Mouse (Mus musculus) kidney, embryonic 14.5 days (tissue): ENCODE measurements around the gene Kalrn. TPM values are rescaled to one million over a fixed set of nuclear protein-coding genes. Genes with fewer than 3 reads are reported as not detected.
A peak's percentile ranks its signal among the peaks of the same experiment; 100 is the strongest.

Experiments
- ATAC-seq: fragments of 200-750 bp; cut with Nextera tagmentation; 2 replicates; pipeline ENCODE4 v1.8.0; 2017; ENCODE audit warnings: moderate number of reproducible peaks, mild to moderate bottlenecking, moderate TSS enrichment, moderate library complexity; ENCODE audit not compliant: low FRiP score, low TSS enrichment
- H3K27ac ChIP-seq: fragments of 300-500 bp; sonication (generic); 2 replicates; pipeline ENCODE4 v1.5.1; 2014; ENCODE audit warnings: low read depth, mild to moderate bottlenecking, low read length, moderate library complexity, mixed read lengths
- H3K27me3 ChIP-seq: fragments of 300-500 bp; sonication (generic); 2 replicates; pipeline ENCODE4 v1.6.1; 2014; ENCODE audit warnings: mild to moderate bottlenecking, low read length; ENCODE audit not compliant: control insufficient read depth, insufficient read depth
- H3K36me3 ChIP-seq: fragments of 300-500 bp; sonication (generic); 2 replicates; pipeline ENCODE4 v1.6.1; 2014; ENCODE audit warnings: low read length, mixed read lengths; ENCODE audit not compliant: control insufficient read depth, insufficient read depth
- H3K4me1 ChIP-seq: fragments of 300-500 bp; sonication (generic); 2 replicates; pipeline ENCODE4 v1.6.1; 2014; ENCODE audit warnings: low read length, mixed read lengths; ENCODE audit not compliant: control insufficient read depth, insufficient read depth
- H3K4me2 ChIP-seq: fragments of 300-500 bp; sonication (generic); replicated peaks from 2 replicates; pipeline ENCODE4 v1.6.1; 2014; ENCODE audit warnings: low read depth, mild to moderate bottlenecking, low read length
- H3K4me3 ChIP-seq: fragments of 300-500 bp; sonication (generic); 2 replicates; pipeline ENCODE4 v1.5.1; 2014; ENCODE audit warnings: mild to moderate bottlenecking, low read length
- H3K9ac ChIP-seq: fragments of 300-500 bp; sonication (generic); 2 replicates; pipeline ENCODE4 v1.6.1; 2014; ENCODE audit warnings: low read depth, mild to moderate bottlenecking, low read length, moderate library complexity
- H3K9me3 ChIP-seq: fragments of 300-500 bp; sonication (generic); 2 replicates; pipeline ENCODE4 v1.6.1; 2016; ENCODE audit warnings: low read length; ENCODE audit not compliant: control insufficient read depth
- WGBS: fragments of 180-500 bp; shearing (Covaris S2); extraction: QIAGEN DNeasy Blood & Tissue Kit; methylation state at CpG from one replicate; pipeline ENCODE4 v1.1.7; 2014; 5-methylcytosine and 5-hydroxymethylcytosine counted together
- polyA plus RNA-seq: library from polyadenylated mRNA; unstranded; fragments of >200 nt; fragmentation: Nextera tagmentation; extraction: Ambion mirVana; gene quantifications from 2 replicates; pipeline ENCODE4 v1.2.1, GENCODE M21; 2014

Kalrn gene
- polyA plus RNA-seq, 1 experiment from 2014 or later = 16.0 TPM

DNA sequence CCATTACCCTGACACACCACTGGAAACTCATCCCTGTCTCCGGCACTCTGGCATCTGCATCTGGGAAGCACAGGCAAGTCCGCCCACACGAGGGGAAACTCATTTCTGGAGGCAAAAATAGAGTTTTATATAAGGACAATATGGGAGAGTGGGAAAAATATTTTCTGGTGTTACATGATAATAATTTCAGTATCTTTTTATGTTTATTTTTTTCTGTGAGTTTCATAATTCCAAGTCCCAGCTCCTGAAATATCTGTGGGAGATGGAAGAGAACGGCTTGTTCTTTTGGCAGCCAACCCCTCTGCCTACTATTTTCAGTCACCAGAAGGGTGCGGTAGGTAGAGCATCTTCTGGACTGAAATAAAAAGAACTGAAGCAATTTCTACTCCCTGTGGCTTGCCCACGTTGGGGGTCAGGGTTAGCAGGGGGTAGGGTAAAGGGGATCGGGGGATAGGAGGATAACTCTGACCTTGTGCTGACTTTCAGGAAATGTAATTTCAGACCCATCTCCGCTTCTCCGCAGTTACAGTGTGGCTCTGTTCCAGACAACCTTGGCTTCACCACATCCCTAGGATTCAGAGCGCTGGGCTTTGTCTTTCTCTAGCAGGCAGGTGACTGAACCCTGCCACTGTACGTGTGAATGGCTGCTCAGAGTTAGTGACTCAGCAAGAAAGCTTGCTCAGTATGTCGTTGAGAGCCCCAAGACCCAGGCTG, 336.3 kb downstream of the Kalrn start:
- Histone ChIP-seq H3K27me3 (no peaks in the 10 kb centered on the region), H3K9me3 (no peaks in the 10 kb centered on the region), H3K4me2 (no peak overlapping the region), H3K4me3 (no peak overlapping the region), H3K9ac (no peak overlapping the region), H3K4me1 (no peaks in the 10 kb centered on the region), H3K36me3 (peaks cover 6% of the 10 kb centered on the region; the same call in 1 of the 2 replicates), H3K27ac (no peak overlapping the region)
- no peak for ATAC-seq
- WGBS = 76% methylated on average over 12 of the region's 12 CpGs

- WGBS = 71% methylated on average over 11 of the region's 11 CpGs
- H3K36me3 ChIP-seq = peaks cover 6% of the 10 kb centered on the region; the same call in 1 of the 2 replicates
- H3K4me3 ChIP-seq = no peak overlapping the region
- no peak overlapping the region for H3K9ac ChIP-seq
- no peak for ATAC-seq
- H3K9me3 ChIP-seq = no peaks in the 10 kb centered on the region
- H3K27me3 ChIP-seq = no peaks in the 10 kb centered on the region
- H3K4me1 ChIP-seq = no peaks in the 10 kb centered on the region
- no peak overlapping the region for H3K4me2 ChIP-seq
- H3K27ac ChIP-seq = no peak overlapping the region
Measured at GRCm38 (mm10) chr16:34235086-34235485, 338.2 kb downstream of the Kalrn start.

GRCm38 (mm10) chr16:34231952-34232351, 341.4 kb downstream of the Kalrn start:
- Histone ChIP-seq H3K4me1 (no peaks in the 10 kb centered on the region), H3K9ac (no peak overlapping the region), H3K9me3 (no peaks in the 10 kb centered on the region), H3K36me3 (peaks cover 6% of the 10 kb centered on the region; the same call in 1 of the 2 replicates), H3K4me3 (no peak overlapping the region), H3K27me3 (no peaks in the 10 kb centered on the region), H3K27ac (no peak overlapping the region), H3K4me2 (no peak overlapping the region)
- peak; percentile 55; the same call in 1 of the 2 replicates for ATAC-seq
- 14% methylated on average over 5 of the region's 5 CpGs for WGBS

DNA sequence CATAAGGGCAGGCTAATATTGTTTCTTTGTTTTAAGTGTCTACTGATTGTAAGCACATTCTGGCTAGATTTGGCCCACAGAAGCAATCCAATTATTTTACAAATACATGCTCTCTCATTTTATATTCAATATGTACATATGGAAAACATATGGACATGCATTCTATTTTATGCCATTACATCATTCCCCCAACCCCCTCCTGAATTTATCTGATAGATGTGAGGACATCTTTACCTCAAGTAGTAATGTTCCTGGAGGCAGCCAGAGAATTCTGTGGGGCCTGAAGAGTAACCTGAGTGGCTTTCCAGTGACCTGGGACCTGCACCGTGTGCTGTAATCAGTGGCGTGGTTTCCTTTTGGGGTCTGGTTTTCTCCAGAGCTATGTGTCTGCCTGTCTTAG, 342.2 kb downstream of the Kalrn start:
- peak; percentile 73; the same call in 1 of the 2 replicates for ATAC-seq
- WGBS = 28% methylated on average over 2 of the region's 2 CpGs

GRCm38 (mm10) chr16:34229350-34229749, 344.0 kb downstream of the Kalrn start:
- H3K9ac ChIP-seq = no peak overlapping the region

More for the DNA sequence above, 342.2 kb downstream of the Kalrn start:
- Histone ChIP-seq H3K36me3 (peaks cover 6% of the 10 kb centered on the region; the same call in 1 of the 2 replicates), H3K4me2 (no peak overlapping the region), H3K4me1 (no peaks in the 10 kb centered on the region), H3K27me3 (no peaks in the 10 kb centered on the region), H3K9ac (no peak overlapping the region), H3K4me3 (no peak overlapping the region), H3K9me3 (no peaks in the 10 kb centered on the region), H3K27ac (no peak overlapping the region)

GRCm38 (mm10) chr16:34228661-34229060, 344.7 kb downstream of the Kalrn start:
- no peaks in the 10 kb centered on the region for H3K9me3 ChIP-seq
- no peak overlapping the region for H3K4me2 ChIP-seq
- no peak overlapping the region for H3K9ac ChIP-seq
- H3K36me3 ChIP-seq = peaks cover 6% of the 10 kb centered on the region; the same call in 1 of the 2 replicates
- no peaks in the 10 kb centered on the region for H3K27me3 ChIP-seq
- 44% methylated on average over 5 of the region's 5 CpGs for WGBS
- no peak overlapping the region for H3K4me3 ChIP-seq
- no peaks in the 10 kb centered on the region for H3K4me1 ChIP-seq
- H3K27ac ChIP-seq = no peak overlapping the region
- no peak for ATAC-seq

More at GRCm38 (mm10) chr16:34229350-34229749, 344.0 kb downstream of the Kalrn start:
- no peaks in the 10 kb centered on the region for H3K9me3 ChIP-seq
- no peaks in the 10 kb centered on the region for H3K27me3 ChIP-seq
- no peak overlapping the region for H3K4me2 ChIP-seq
- H3K4me3 ChIP-seq = no peak overlapping the region
- 73% methylated on average over 8 of the region's 8 CpGs for WGBS
- H3K36me3 ChIP-seq = peaks cover 9% of the 10 kb centered on the region; the same call in 1 of the 2 replicates
- ATAC-seq = no peak
- no peaks in the 10 kb centered on the region for H3K4me1 ChIP-seq
- no peak overlapping the region for H3K27ac ChIP-seq

DNA sequence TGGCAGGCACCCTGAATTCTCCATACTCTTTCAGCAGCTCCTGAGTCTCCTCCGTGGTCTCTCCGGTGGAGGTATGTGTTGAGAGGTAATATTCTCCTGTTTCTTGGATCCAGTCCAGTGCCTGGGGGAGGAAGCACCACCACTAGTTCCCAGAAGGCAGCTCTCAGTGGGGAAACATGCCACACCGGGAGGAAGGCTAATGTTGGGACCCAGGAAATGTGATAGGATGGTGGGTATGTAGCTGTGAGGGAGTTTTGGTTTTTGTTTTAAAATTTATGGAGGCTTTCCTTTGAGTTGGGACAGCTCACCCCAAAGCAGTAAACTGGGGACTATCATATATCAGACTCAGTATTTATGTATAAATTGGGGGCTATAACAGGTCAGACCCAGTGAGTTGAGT, 361.2 kb downstream of the Kalrn start:
- WGBS = 38% methylated on average over 3 of the region's 3 CpGs
- Histone ChIP-seq H3K9ac (no peak overlapping the region), H3K36me3 (peaks cover 20% of the 10 kb centered on the region; the same call in 1 of the 2 replicates), H3K9me3 (no peaks in the 10 kb centered on the region), H3K4me2 (no peak overlapping the region), H3K4me1 (no peaks in the 10 kb centered on the region), H3K4me3 (no peak overlapping the region), H3K27me3 (no peaks in the 10 kb centered on the region), H3K27ac (no peak overlapping the region)
- ATAC-seq = peak; percentile 69; the same call in 1 of the 2 replicates

DNA sequence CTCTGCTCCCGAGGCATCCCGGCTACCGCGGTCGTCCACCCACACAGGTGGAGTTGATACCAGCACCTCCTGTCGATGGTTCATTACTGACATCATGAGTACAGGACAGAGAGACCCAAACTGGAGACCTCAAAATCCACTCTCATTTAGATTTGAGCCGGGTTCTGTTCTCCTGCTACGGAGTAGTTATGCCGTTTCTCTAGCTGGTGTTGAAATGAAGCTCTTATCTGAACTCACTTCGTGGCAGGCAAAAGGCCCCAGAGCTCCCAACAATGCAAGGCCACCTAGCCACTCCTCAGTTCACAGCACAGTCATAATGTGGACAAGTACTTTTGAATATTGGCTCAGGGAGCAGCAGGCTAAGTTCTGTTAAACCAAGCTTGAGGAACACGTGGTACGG, 362.1 kb downstream of the Kalrn start:
- no peaks in the 10 kb centered on the region for H3K4me1 ChIP-seq
- no peak for ATAC-seq
- no peak overlapping the region for H3K9ac ChIP-seq
- H3K4me2 ChIP-seq = no peak overlapping the region
- WGBS = 84% methylated on average over 12 of the region's 12 CpGs
- H3K27ac ChIP-seq = no peak overlapping the region
- H3K36me3 ChIP-seq = peaks cover 15% of the 10 kb centered on the region; the same call in 1 of the 2 replicates
- no peak overlapping the region for H3K4me3 ChIP-seq
- no peaks in the 10 kb centered on the region for H3K27me3 ChIP-seq
- no peaks in the 10 kb centered on the region for H3K9me3 ChIP-seq

GRCm38 (mm10) chr16:34208748-34209147, 364.6 kb downstream of the Kalrn start:
- no peaks in the 10 kb centered on the region for H3K27me3 ChIP-seq
- no peak for ATAC-seq
- H3K4me3 ChIP-seq = no peak overlapping the region
- H3K9ac ChIP-seq = no peak overlapping the region
- H3K4me1 ChIP-seq = no peaks in the 10 kb centered on the region
- 70% methylated on average over 5 of the region's 5 CpGs for WGBS
- no peak overlapping the region for H3K4me2 ChIP-seq
- no peaks in the 10 kb centered on the region for H3K9me3 ChIP-seq
- no peak overlapping the region for H3K27ac ChIP-seq
- H3K36me3 ChIP-seq = peaks cover 16% of the 10 kb centered on the region; the same call in 1 of the 2 replicates
